Mouse (Mus musculus) bone marrow, adult 2 months (tissue): ENCODE results near the gene Klhl22.

Source experiments
- CTCF ChIP-seq: fragments of 200-500 bp; IDR thresholded peaks from 2 replicates; pipeline ENCODE4 v1.5.1; 2011; ENCODE audit warnings: low read length, control low read depth; ENCODE audit not compliant: control insufficient read depth, insufficient read depth
- POLR2A ChIP-seq: fragments of 200-500 bp; IDR thresholded peaks from 2 replicates; pipeline ENCODE4 v1.6.1; 2011; ENCODE audit warnings: low read depth, mild to moderate bottlenecking, control low read depth, low read length, borderline replicate concordance; ENCODE audit not compliant: control insufficient read depth

GRCm38 (mm10) chr16:17753686-17754085, 5.7 kb upstream of the Klhl22 start:
- TF ChIP-seq CTCF (no peak), POLR2A (no peak)
